Mouse (Mus musculus): Measurements from ENCODE around the gene Neurl1b. TPM values are rescaled to one million over a fixed set of nuclear protein-coding genes. Genes with fewer than 3 reads are reported as not detected.

The Neurl1b gene
- polyA plus RNA-seq, 1 experiment = 26.2 TPM

DNA sequence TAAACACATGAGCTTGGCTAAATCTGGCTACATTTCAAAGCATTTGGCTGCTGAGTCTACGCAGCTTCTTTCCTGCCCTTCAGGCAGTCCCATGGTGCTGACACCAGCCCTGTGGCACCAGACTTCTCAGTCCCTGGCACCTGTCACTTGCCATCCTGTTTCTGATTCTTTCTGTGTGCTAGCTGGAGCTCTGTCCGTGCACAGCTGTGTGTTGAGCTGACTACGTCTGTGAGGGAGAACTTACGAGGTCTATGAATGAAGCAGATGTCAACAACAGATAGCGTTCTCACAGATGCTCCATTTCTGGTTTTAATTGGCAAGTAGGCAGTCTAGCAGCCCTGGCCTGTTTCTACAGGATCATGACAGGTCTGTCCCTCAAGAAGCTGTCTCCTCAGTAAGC is 24.0 kb upstream of the Neurl1b start:
- peak; percentile 45 for DNase-seq
- WGBS = 6% methylated on average over 5 of the region's 5 CpGs

DNA sequence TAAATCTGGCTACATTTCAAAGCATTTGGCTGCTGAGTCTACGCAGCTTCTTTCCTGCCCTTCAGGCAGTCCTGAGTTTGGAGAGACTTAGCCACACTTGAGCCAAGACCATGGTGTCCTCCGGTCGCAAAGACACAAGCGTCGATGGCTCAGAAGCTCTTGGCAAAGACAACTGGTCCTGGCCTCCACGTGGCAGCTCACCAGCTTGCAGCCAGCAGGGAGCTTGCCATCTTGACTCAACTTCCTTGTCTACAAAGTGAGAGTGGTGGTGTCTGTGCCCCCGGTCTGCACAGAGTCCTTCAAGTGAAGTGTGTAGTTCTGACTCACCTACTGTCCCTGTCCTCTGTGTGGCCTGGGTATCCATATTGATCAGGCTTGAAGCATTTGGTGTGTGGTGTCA is 22.3 kb upstream of the Neurl1b start:
- no peak overlapping the region for H3K4me3 ChIP-seq (ENCODE audit: control insufficient read depth, insufficient read depth, low read length)
- DNase-seq = no peak
- H3K4me1 ChIP-seq (replicated peaks; ENCODE audit: control insufficient read depth, insufficient read depth, low read length) = peaks cover 35% of the 10 kb centered on the region
- 86% methylated on average over 7 of the region's 7 CpGs for WGBS
- H3K36me3 ChIP-seq (ENCODE audit: control insufficient read depth, insufficient read depth, low read length) = no peaks in the 10 kb centered on the region
- no peak for TF ChIP-seq POLR2A (IDR thresholded peaks at IDR 0.05; ENCODE audit: control insufficient read depth, extremely low read depth, insufficient read depth, low read length, poor library complexity)
- TF ChIP-seq CTCF (IDR thresholded peaks at IDR 0.05; ENCODE audit: borderline replicate concordance, control insufficient read depth, extremely low read depth, insufficient read depth, low read length, poor library complexity) = no peak
- H3K27ac ChIP-seq (ENCODE audit: control insufficient read depth, insufficient read depth, low read length) = no peak overlapping the region
- H3K27me3 ChIP-seq (ENCODE audit: control insufficient read depth, insufficient read depth, low read length) = no peaks in the 10 kb centered on the region

More for the DNA sequence above, 24.0 kb upstream of the Neurl1b start:
- no peak for TF ChIP-seq CTCF (IDR thresholded peaks at IDR 0.05; ENCODE audit: borderline replicate concordance, control insufficient read depth, extremely low read depth, insufficient read depth, low read length, poor library complexity)
- TF ChIP-seq POLR2A (IDR thresholded peaks at IDR 0.05; ENCODE audit: control insufficient read depth, extremely low read depth, insufficient read depth, low read length, poor library complexity) = no peak
- Histone ChIP-seq H3K27me3 (ENCODE audit: control insufficient read depth, insufficient read depth, low read length) (no peaks in the 10 kb centered on the region), H3K4me3 (ENCODE audit: control insufficient read depth, insufficient read depth, low read length) (no peak overlapping the region), H3K36me3 (ENCODE audit: control insufficient read depth, insufficient read depth, low read length) (no peaks in the 10 kb centered on the region), H3K4me1 (replicated peaks; ENCODE audit: control insufficient read depth, insufficient read depth, low read length) (peaks cover 51% of the 10 kb centered on the region), H3K27ac (ENCODE audit: control insufficient read depth, insufficient read depth, low read length) (peak overlapping the region; percentile 48)

DNA sequence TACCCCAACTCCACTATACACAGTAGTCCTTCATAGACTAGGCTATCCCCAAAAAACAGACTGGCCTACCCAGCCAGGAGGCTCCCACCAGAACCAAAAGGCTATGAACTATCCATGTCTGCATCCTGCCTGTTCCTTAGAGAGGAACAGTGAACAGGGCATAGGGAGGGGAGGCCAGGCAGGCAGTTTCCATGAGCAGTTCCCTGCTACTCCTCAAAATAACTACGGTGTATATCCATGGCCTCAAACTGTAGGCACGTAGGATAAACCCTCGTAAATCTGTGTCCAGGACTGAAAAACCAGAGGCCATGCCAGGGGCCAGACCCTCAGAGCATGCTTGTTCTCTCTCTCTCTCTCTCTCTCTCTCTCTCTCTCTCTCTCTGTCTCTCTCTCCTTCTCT is 17.9 kb upstream of the Neurl1b start:
- Histone ChIP-seq H3K27ac (ENCODE audit: control insufficient read depth, insufficient read depth, low read length) (no peak overlapping the region), H3K27me3 (ENCODE audit: control insufficient read depth, insufficient read depth, low read length) (no peaks in the 10 kb centered on the region), H3K36me3 (ENCODE audit: control insufficient read depth, insufficient read depth, low read length) (no peaks in the 10 kb centered on the region), H3K4me3 (ENCODE audit: control insufficient read depth, insufficient read depth, low read length) (no peak overlapping the region), H3K4me1 (replicated peaks; ENCODE audit: control insufficient read depth, insufficient read depth, low read length) (peaks cover 4% of the 10 kb centered on the region)
- WGBS = 95% methylated on average over 3 of the region's 3 CpGs
- no peak for DNase-seq
- TF ChIP-seq POLR2A (IDR thresholded peaks at IDR 0.05; ENCODE audit: control insufficient read depth, extremely low read depth, insufficient read depth, low read length, poor library complexity) = no peak

DNA sequence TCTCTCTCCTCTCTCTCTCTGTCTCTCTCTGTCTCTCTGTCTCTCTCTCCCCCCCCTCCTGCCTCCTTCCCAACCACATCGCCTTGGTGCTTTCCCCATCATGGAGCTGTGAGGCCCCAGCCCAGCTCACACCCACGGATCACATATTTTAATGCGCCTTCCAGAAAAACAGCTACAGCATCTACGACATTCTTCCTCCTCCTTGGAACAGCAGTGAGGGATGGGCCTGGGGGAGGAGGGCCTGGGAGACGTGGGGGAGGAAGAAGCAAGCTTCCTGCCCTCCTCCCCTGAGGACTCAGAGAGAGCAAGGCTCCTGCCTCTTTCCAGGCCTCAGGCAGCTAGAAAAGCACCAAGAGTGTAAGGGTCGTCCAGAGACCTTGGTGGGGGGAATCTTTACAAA is 17.3 kb upstream of the Neurl1b start:
- H3K36me3 ChIP-seq (ENCODE audit: control insufficient read depth, insufficient read depth, low read length) = no peaks in the 10 kb centered on the region
- H3K27ac ChIP-seq (ENCODE audit: control insufficient read depth, insufficient read depth, low read length) = no peak overlapping the region
- TF ChIP-seq POLR2A (IDR thresholded peaks at IDR 0.05; ENCODE audit: control insufficient read depth, extremely low read depth, insufficient read depth, low read length, poor library complexity) (no peak), CTCF (IDR thresholded peaks at IDR 0.05; ENCODE audit: borderline replicate concordance, control insufficient read depth, extremely low read depth, insufficient read depth, low read length, poor library complexity) (no peak)
- 78% methylated on average over 6 of the region's 6 CpGs for WGBS
- H3K4me1 ChIP-seq (replicated peaks; ENCODE audit: control insufficient read depth, insufficient read depth, low read length) = 0 out of 2 replicates have a peak, but pooled peaks cover 1% of the 10 kb centered on the region
- DNase-seq = no peak
- H3K27me3 ChIP-seq (ENCODE audit: control insufficient read depth, insufficient read depth, low read length) = no peaks in the 10 kb centered on the region
- no peak overlapping the region for H3K4me3 ChIP-seq (ENCODE audit: control insufficient read depth, insufficient read depth, low read length)

DNA sequence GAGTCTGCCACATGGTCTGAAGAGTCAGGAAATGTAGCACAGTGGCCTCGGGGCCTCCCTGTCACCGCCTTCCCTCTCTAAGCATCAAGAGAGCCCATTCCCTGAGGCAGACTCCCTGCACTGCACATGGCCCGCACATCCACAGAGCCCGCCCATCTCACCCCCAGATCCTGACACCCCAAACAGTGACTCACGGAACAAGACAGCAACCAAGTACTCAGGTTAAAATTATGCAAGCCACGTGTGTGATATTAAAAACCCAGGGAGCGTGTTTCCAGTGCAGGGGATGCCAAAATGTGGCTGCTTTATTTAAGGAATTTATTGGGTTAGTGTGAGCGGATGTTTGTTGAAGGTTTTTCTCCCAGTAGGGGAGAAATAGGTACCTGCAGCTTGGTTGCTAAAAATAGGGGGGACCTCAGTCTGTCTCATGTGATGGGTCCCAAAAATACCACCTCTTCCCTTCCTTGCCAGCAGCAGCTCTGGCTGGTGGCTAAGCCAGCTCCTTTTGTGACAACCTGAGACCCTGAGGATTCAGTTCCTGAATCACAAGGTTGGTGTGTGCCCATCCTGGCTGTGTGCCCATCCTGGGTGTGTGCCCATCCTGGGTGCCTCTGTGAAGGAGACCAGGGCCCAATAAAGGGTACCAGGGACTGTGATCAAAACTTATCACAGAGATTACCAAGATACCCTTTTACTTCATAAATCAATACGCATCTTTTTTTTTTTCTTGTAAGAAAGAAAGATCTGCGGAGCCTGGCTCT is 9.1 kb upstream of the Neurl1b start:
- no peak overlapping the region for H3K4me3 ChIP-seq (ENCODE audit: control insufficient read depth, insufficient read depth, low read length)
- 93% methylated on average over 10 of the region's 10 CpGs for WGBS
- no peaks in the 10 kb centered on the region for H3K27me3 ChIP-seq (ENCODE audit: control insufficient read depth, insufficient read depth, low read length)
- no peaks in the 10 kb centered on the region for H3K4me1 ChIP-seq (replicated peaks; ENCODE audit: control insufficient read depth, insufficient read depth, low read length)
- H3K27ac ChIP-seq (ENCODE audit: control insufficient read depth, insufficient read depth, low read length) = no peak overlapping the region
- no peaks in the 10 kb centered on the region for H3K36me3 ChIP-seq (ENCODE audit: control insufficient read depth, insufficient read depth, low read length)
- TF ChIP-seq CTCF (IDR thresholded peaks at IDR 0.05; ENCODE audit: borderline replicate concordance, control insufficient read depth, extremely low read depth, insufficient read depth, low read length, poor library complexity) = no peak
- TF ChIP-seq POLR2A (IDR thresholded peaks at IDR 0.05; ENCODE audit: control insufficient read depth, extremely low read depth, insufficient read depth, low read length, poor library complexity) = no peak
- DNase-seq = no peak

DNA sequence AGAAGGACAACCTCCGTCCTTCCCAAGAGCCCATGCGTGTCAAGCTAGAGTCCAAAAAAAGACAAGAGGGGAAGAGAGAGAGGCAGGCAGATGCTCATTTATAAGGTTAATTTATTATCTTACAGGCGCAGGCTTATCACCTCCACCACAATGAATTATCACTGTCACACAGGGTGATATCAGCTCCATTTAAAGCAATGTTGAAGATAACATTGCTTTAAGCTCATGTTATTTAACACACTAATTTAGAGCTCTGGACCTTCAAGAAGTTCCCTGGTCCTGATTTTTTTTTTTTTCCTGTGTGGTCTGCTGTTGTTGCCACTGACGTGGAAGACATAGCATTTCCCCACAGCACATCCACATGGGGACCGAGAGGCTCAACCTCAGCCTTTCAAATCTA is 1.7 kb upstream of the Neurl1b start:
- no peak overlapping the region for H3K27ac ChIP-seq (ENCODE audit: control insufficient read depth, insufficient read depth, low read length)
- peaks cover 33% of the 10 kb centered on the region for H3K4me1 ChIP-seq (replicated peaks; ENCODE audit: control insufficient read depth, insufficient read depth, low read length)
- H3K36me3 ChIP-seq (ENCODE audit: control insufficient read depth, insufficient read depth, low read length) = no peaks in the 10 kb centered on the region
- no peak for DNase-seq
- H3K27me3 ChIP-seq (ENCODE audit: control insufficient read depth, insufficient read depth, low read length) = no peaks in the 10 kb centered on the region
- no peak overlapping the region for H3K4me3 ChIP-seq (ENCODE audit: control insufficient read depth, insufficient read depth, low read length)
- WGBS = 57% methylated on average over 5 of the region's 5 CpGs
- TF ChIP-seq CTCF (IDR thresholded peaks at IDR 0.05; ENCODE audit: borderline replicate concordance, control insufficient read depth, extremely low read depth, insufficient read depth, low read length, poor library complexity) (no peak), POLR2A (IDR thresholded peaks at IDR 0.05; ENCODE audit: control insufficient read depth, extremely low read depth, insufficient read depth, low read length, poor library complexity) (no peak)

DNA sequence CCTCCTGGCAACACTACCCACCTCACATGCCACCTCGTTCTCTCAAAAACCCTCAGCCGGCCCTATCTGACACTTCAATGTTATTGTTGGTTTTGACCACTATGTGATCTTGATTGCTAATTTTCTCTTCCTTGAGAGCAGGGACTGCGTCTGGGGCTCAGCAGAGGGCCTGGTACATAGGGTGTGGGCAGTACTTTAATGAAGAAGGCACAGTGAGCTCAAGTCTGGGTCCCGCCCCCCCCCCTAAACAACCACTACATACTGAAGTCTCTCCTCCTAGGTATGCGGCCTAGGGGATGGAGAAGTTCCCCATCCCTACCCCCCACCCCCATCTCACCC is 476 bp upstream of the Neurl1b start:
- no peak for TF ChIP-seq CTCF (IDR thresholded peaks at IDR 0.05; ENCODE audit: borderline replicate concordance, control insufficient read depth, extremely low read depth, insufficient read depth, low read length, poor library complexity)
- no peak for TF ChIP-seq POLR2A (IDR thresholded peaks at IDR 0.05; ENCODE audit: control insufficient read depth, extremely low read depth, insufficient read depth, low read length, poor library complexity)
- 2% methylated on average over 5 of the region's 5 CpGs for WGBS
- H3K27me3 ChIP-seq (ENCODE audit: control insufficient read depth, insufficient read depth, low read length) = no peaks in the 10 kb centered on the region
- peak overlapping the region; percentile 74 for H3K4me3 ChIP-seq (ENCODE audit: control insufficient read depth, insufficient read depth, low read length)
- H3K36me3 ChIP-seq (ENCODE audit: control insufficient read depth, insufficient read depth, low read length) = no peaks in the 10 kb centered on the region
- no peak overlapping the region; the same call in 1 of the 2 replicates for H3K27ac ChIP-seq (ENCODE audit: control insufficient read depth, insufficient read depth, low read length)
- peaks cover 44% of the 10 kb centered on the region for H3K4me1 ChIP-seq (replicated peaks; ENCODE audit: control insufficient read depth, insufficient read depth, low read length)
- DNase-seq = no peak
